Mouse (Mus musculus): Measurements from ENCODE around the gene Glis1. TPM values are rescaled to one million over a fixed set of nuclear protein-coding genes. Genes with fewer than 3 reads are reported as not detected.

The Glis1 gene
- polyA plus RNA-seq, 1 experiment from 2014 or later, result 0.18 TPM

- WGBS, result 79% methylated on average over 4 of the region's 4 CpGs
- no peaks in the 10 kb centered on the region for H3K36me3 ChIP-seq (ENCODE audit: control insufficient read depth, insufficient read depth)
Measured at GRCm38 (mm10) chr4:107420202-107420601, 14.2 kb upstream of the Glis1 start.

GRCm38 (mm10) chr4:107421711-107422110, 12.7 kb upstream of the Glis1 start:
- H3K4me1 ChIP-seq (replicated peaks; ENCODE audit: control insufficient read depth, insufficient read depth, low read length), result no peaks in the 10 kb centered on the region
- 11% methylated on average over 14 of the region's 14 CpGs for WGBS
- no peak for TF ChIP-seq CTCF (IDR thresholded peaks at IDR 0.05; ENCODE audit: low read depth)
- 0 out of 2 replicates have a peak overlapping the region, but pooled peaks have one; percentile 11 for H3K4me3 ChIP-seq (ENCODE audit: low read depth, low read length)
- H3K9ac ChIP-seq (ENCODE audit: low read depth, low read length), result no peak overlapping the region
- ATAC-seq, result no peak
- H3K9me3 ChIP-seq (ENCODE audit: control insufficient read depth), result no peaks in the 10 kb centered on the region
- H3K27ac ChIP-seq (ENCODE audit: low read depth, low read length), result no peak overlapping the region
- H3K27me3 ChIP-seq (replicated peaks; ENCODE audit: control insufficient read depth, insufficient read depth, low read length), result peaks cover 6% of the 10 kb centered on the region; the same call in 1 of the 2 replicates
- H3K4me2 ChIP-seq (replicated peaks; ENCODE audit: low read depth), result peak overlapping the region; percentile 41
- H3K36me3 ChIP-seq (ENCODE audit: control insufficient read depth, insufficient read depth), result no peaks in the 10 kb centered on the region

More at GRCm38 (mm10) chr4:107420202-107420601, 14.2 kb upstream of the Glis1 start:
- Histone ChIP-seq H3K4me2 (replicated peaks; ENCODE audit: low read depth) (no peak overlapping the region), H3K27me3 (replicated peaks; ENCODE audit: control insufficient read depth, insufficient read depth, low read length) (peaks cover 6% of the 10 kb centered on the region; the same call in 1 of the 2 replicates), H3K9me3 (ENCODE audit: control insufficient read depth) (no peaks in the 10 kb centered on the region), H3K4me3 (ENCODE audit: low read depth, low read length) (no peak overlapping the region), H3K27ac (ENCODE audit: low read depth, low read length) (no peak overlapping the region), H3K9ac (ENCODE audit: low read depth, low read length) (no peak overlapping the region), H3K4me1 (replicated peaks; ENCODE audit: control insufficient read depth, insufficient read depth, low read length) (no peaks in the 10 kb centered on the region)
- no peak for ATAC-seq
- TF ChIP-seq CTCF (IDR thresholded peaks at IDR 0.05; ENCODE audit: low read depth), result no peak

- Histone ChIP-seq H3K27me3 (replicated peaks; ENCODE audit: control insufficient read depth, insufficient read depth, low read length) (peaks cover 6% of the 10 kb centered on the region; the same call in 1 of the 2 replicates), H3K4me2 (replicated peaks; ENCODE audit: low read depth) (no peak overlapping the region), H3K36me3 (ENCODE audit: control insufficient read depth, insufficient read depth) (no peaks in the 10 kb centered on the region), H3K4me3 (ENCODE audit: low read depth, low read length) (no peak overlapping the region), H3K9me3 (ENCODE audit: control insufficient read depth) (no peaks in the 10 kb centered on the region), H3K27ac (ENCODE audit: low read depth, low read length) (no peak overlapping the region), H3K9ac (ENCODE audit: low read depth, low read length) (no peak overlapping the region), H3K4me1 (replicated peaks; ENCODE audit: control insufficient read depth, insufficient read depth, low read length) (no peaks in the 10 kb centered on the region)
- peak; percentile 80 for TF ChIP-seq CTCF (IDR thresholded peaks at IDR 0.05; ENCODE audit: low read depth)
- no peak for ATAC-seq
- 18% methylated on average over 6 of the region's 6 CpGs for WGBS
Measured at GRCm38 (mm10) chr4:107422176-107422575, 12.2 kb upstream of the Glis1 start.

- H3K9me3 ChIP-seq (ENCODE audit: control insufficient read depth), result no peaks in the 10 kb centered on the region
- H3K27me3 ChIP-seq (replicated peaks; ENCODE audit: control insufficient read depth, insufficient read depth, low read length), result peaks cover 6% of the 10 kb centered on the region; the same call in 1 of the 2 replicates
- no peak overlapping the region for H3K4me3 ChIP-seq (ENCODE audit: low read depth, low read length)
- H3K4me1 ChIP-seq (replicated peaks; ENCODE audit: control insufficient read depth, insufficient read depth, low read length), result no peaks in the 10 kb centered on the region
- ATAC-seq, result no peak
- no peak overlapping the region for H3K9ac ChIP-seq (ENCODE audit: low read depth, low read length)
- no peak for TF ChIP-seq CTCF (IDR thresholded peaks at IDR 0.05; ENCODE audit: low read depth)
- 88% methylated on average over 12 of the region's 12 CpGs for WGBS
- no peak overlapping the region for H3K4me2 ChIP-seq (replicated peaks; ENCODE audit: low read depth)
- H3K36me3 ChIP-seq (ENCODE audit: control insufficient read depth, insufficient read depth), result no peaks in the 10 kb centered on the region
- H3K27ac ChIP-seq (ENCODE audit: low read depth, low read length), result no peak overlapping the region
Measured at GRCm38 (mm10) chr4:107425616-107426015, 8.8 kb upstream of the Glis1 start.

GRCm38 (mm10) chr4:107426631-107427030, 7.8 kb upstream of the Glis1 start:
- no peaks in the 10 kb centered on the region for H3K36me3 ChIP-seq (ENCODE audit: control insufficient read depth, insufficient read depth)
- H3K4me2 ChIP-seq (replicated peaks; ENCODE audit: low read depth), result no peak overlapping the region
- no peak overlapping the region for H3K9ac ChIP-seq (ENCODE audit: low read depth, low read length)
- H3K27me3 ChIP-seq (replicated peaks; ENCODE audit: control insufficient read depth, insufficient read depth, low read length), result peaks cover 3% of the 10 kb centered on the region; the same call in 1 of the 2 replicates
- H3K27ac ChIP-seq (ENCODE audit: low read depth, low read length), result no peak overlapping the region
- H3K9me3 ChIP-seq (ENCODE audit: control insufficient read depth), result no peaks in the 10 kb centered on the region
- ATAC-seq, result no peak
- no peak for TF ChIP-seq CTCF (IDR thresholded peaks at IDR 0.05; ENCODE audit: low read depth)
- 78% methylated on average over 9 of the region's 9 CpGs for WGBS
- H3K4me3 ChIP-seq (ENCODE audit: low read depth, low read length), result no peak overlapping the region
- H3K4me1 ChIP-seq (replicated peaks; ENCODE audit: control insufficient read depth, insufficient read depth, low read length), result no peaks in the 10 kb centered on the region

GRCm38 (mm10) chr4:107432717-107433116, 1.7 kb upstream of the Glis1 start:
- no peak overlapping the region for H3K4me2 ChIP-seq (replicated peaks; ENCODE audit: low read depth)
- no peak overlapping the region for H3K9ac ChIP-seq (ENCODE audit: low read depth, low read length)
- TF ChIP-seq CTCF (IDR thresholded peaks at IDR 0.05; ENCODE audit: low read depth), result no peak
- no peak overlapping the region for H3K27ac ChIP-seq (ENCODE audit: low read depth, low read length)
- no peaks in the 10 kb centered on the region for H3K9me3 ChIP-seq (ENCODE audit: control insufficient read depth)
- ATAC-seq, result no peak
- H3K36me3 ChIP-seq (ENCODE audit: control insufficient read depth, insufficient read depth), result no peaks in the 10 kb centered on the region
- whole genome bisulfite sequencing, result 83% methylated on average over 5 of the region's 5 CpGs
- no peak overlapping the region for H3K4me3 ChIP-seq (ENCODE audit: low read depth, low read length)
- peaks cover 50% of the 10 kb centered on the region for H3K27me3 ChIP-seq (replicated peaks; ENCODE audit: control insufficient read depth, insufficient read depth, low read length)
- no peaks in the 10 kb centered on the region for H3K4me1 ChIP-seq (replicated peaks; ENCODE audit: control insufficient read depth, insufficient read depth, low read length)

- H3K4me3 ChIP-seq (ENCODE audit: low read depth, low read length), result peak overlapping the region; percentile 63
- H3K9me3 ChIP-seq (ENCODE audit: control insufficient read depth), result no peaks in the 10 kb centered on the region
- H3K27ac ChIP-seq (ENCODE audit: low read depth, low read length), result no peak overlapping the region
- peaks cover 60% of the 10 kb centered on the region for H3K27me3 ChIP-seq (replicated peaks; ENCODE audit: control insufficient read depth, insufficient read depth, low read length)
- WGBS, result 6% methylated on average over 15 of the region's 15 CpGs
- H3K4me2 ChIP-seq (replicated peaks; ENCODE audit: low read depth), result peak overlapping the region; percentile 98
- H3K9ac ChIP-seq (ENCODE audit: low read depth, low read length), result peak overlapping the region; percentile 42; the same call in 1 of the 2 replicates
- H3K36me3 ChIP-seq (ENCODE audit: control insufficient read depth, insufficient read depth), result no peaks in the 10 kb centered on the region
- no peaks in the 10 kb centered on the region for H3K4me1 ChIP-seq (replicated peaks; ENCODE audit: control insufficient read depth, insufficient read depth, low read length)
- TF ChIP-seq CTCF (IDR thresholded peaks at IDR 0.05; ENCODE audit: low read depth), result no peak
- ATAC-seq, result no peak
Measured at GRCm38 (mm10) chr4:107433998-107434355, 414 bp upstream of the Glis1 start.
